Mouse (Mus musculus) liver, embryonic 14.5 days (tissue): ENCODE measurements at regions not wholly inside any gene's neighbourhood (a gene's known extent, or its start where the extent isn't known, plus 50 kb on each side); places are given as distances from the start of the nearest gene placed in this dataset.

Experiments used
- ATAC-seq: fragments of 200-750 bp; cut with Nextera tagmentation; 2 replicates; pipeline ENCODE4 v1.8.0; 2017; ENCODE audit warnings: moderate number of reproducible peaks, mild to moderate bottlenecking, moderate library complexity; ENCODE audit not compliant: insufficient read depth
- DNase-seq, 3 experiments: peaks; one replicate each; pipeline ENCODE4 v3.0.0-alpha.2; 2012 to 2013; ENCODE audit warnings: low read depth in 3 of 3, low spot score in 3 of 3
- H3K27ac ChIP-seq: fragments of 300-500 bp; sonication (generic); 2 replicates; pipeline ENCODE4 v1.5.1; 2014; ENCODE audit warnings: moderate library complexity, mild to moderate bottlenecking, control low read depth, inconsistent platforms
- H3K27me3 ChIP-seq: fragments of 300-500 bp; sonication (generic); 2 replicates; pipeline ENCODE4 v1.6.1; 2014; ENCODE audit warnings: mild to moderate bottlenecking, low read length, moderate library complexity; ENCODE audit not compliant: control insufficient read depth, insufficient read depth
- H3K36me3 ChIP-seq: fragments of 300-500 bp; sonication (generic); replicated peaks from 2 replicates; pipeline ENCODE4 v1.6.1; 2014; ENCODE audit warnings: low read depth; ENCODE audit not compliant: control insufficient read depth, insufficient read depth
- H3K4me1 ChIP-seq, 2 experiments: fragments of 200-500 bp in 1 of 2; fragments of 300-500 bp in 1 of 2; sonication (generic) in 1 of 2; replicated peaks; 2 replicates each; pipeline ENCODE4 v1.6.1; 2012 to 2014; ENCODE audit warnings: antibody characterized with exemption in 1 of 2, inconsistent platforms in 1 of 2, low read length in 1 of 2; ENCODE audit not compliant: control insufficient read depth in 2 of 2, insufficient read depth in 2 of 2
- H3K4me2 ChIP-seq: fragments of 300-500 bp; sonication (generic); 2 replicates; pipeline ENCODE4 v1.6.1; 2014; ENCODE audit warnings: low read depth, mild to moderate bottlenecking, control low read depth, moderate library complexity
- H3K4me3 ChIP-seq, 2 experiments: fragments of 200-500 bp in 1 of 2; fragments of 300-500 bp in 1 of 2; sonication (generic) in 1 of 2; 2 replicates each; pipeline ENCODE4 v1.5.1; 2012 to 2014; ENCODE audit warnings: low read depth in 2 of 2, low read length in 2 of 2, mild to moderate bottlenecking in 2 of 2, control low read depth in 1 of 2, inconsistent platforms in 1 of 2, moderate library complexity in 1 of 2; ENCODE audit not compliant: insufficient read depth in 1 of 2
- H3K9ac ChIP-seq: fragments of 300-500 bp; sonication (generic); replicated peaks from 2 replicates; pipeline ENCODE4 v1.6.1; 2014; ENCODE audit warnings: mild to moderate bottlenecking, control low read depth, moderate library complexity
- H3K9me3 ChIP-seq: fragments of 300-500 bp; sonication (generic); 2 replicates; pipeline ENCODE4 v1.6.1; 2016; ENCODE audit warnings: low read length, mixed read lengths; ENCODE audit not compliant: control insufficient read depth
- CTCF ChIP-seq: IDR thresholded peaks from 2 replicates; pipeline ENCODE4 v1.5.1; 2016; ENCODE audit warnings: antibody characterized with exemption, low read depth, control low read depth
- EP300 ChIP-seq: IDR thresholded peaks from 2 replicates; pipeline ENCODE4 v1.6.1; 2016; ENCODE audit warnings: antibody characterized with exemption, low read depth
- WGBS: fragments of 180-500 bp; shearing (Covaris S2); extraction: QIAGEN DNeasy Blood & Tissue Kit; methylation state at CpG from one replicate; pipeline ENCODE4 v1.1.7; 2014; ENCODE audit not compliant: insufficient replicate concordance; 5-methylcytosine and 5-hydroxymethylcytosine counted together

- no peaks in the 10 kb centered on the region for H3K9me3 ChIP-seq
- ATAC-seq (no peak), DNase-seq (no peak)
- H3K4me2 ChIP-seq: no peak overlapping the region
- H3K27ac ChIP-seq: no peak overlapping the region
- H3K36me3 ChIP-seq: no peaks in the 10 kb centered on the region
- H3K9ac ChIP-seq: no peak overlapping the region
- H3K4me3 ChIP-seq: no peak overlapping the region
- WGBS: 49% methylated on average over 2 of the region's 2 CpGs
- no peaks in the 10 kb centered on the region for H3K27me3 ChIP-seq
- no peak for TF ChIP-seq CTCF
- no peaks in the 10 kb centered on the region for H3K4me1 ChIP-seq
Measured at GRCm38 (mm10) chr1:83665326-83665725, 257.3 kb upstream of the Sphkap start.

DNA sequence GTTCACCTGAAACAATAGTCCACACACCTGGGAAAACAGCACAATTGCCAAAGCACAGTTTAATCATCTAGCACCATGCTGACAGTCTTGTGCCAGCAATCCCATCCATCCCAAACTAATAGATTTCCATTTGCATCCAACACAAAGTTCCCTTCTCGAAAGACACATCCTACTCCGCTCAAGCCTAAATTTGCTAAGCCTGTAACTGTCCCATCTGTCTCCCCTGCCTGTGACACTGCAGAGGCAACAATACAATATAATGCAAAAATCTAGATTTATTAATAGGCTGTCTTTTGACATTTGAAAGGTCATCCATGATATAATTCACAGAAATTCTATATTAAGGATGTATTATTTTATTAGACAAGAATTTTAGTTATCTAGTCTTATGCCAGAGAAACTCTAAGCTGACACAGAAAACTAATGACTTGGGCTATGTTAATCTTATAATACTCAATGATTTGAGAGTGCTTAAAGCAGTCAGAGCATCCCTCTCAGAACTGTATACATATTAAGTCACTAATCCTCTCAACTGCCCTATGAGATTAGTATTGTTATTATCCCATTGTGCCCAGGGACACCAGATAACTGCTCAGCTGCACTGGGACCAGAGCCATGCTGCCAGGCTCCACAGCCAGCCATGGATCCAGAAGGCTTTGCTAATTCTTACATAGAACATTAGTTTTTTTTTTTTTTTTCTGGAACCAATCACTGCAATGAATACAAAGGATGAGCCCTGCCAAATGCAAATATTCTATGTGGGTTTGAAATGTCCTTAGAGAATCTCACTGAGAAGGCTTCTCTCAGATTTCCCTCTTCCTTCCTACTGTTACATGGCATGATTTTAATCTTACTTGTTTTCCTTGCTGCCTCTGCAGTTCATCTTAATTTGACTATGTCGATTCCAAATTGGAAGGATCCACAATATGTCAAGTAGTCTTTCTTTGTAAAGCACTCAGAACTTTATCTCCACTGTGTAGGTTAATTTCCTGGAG is 254.1 kb upstream of the Sphkap start:
- TF ChIP-seq EP300 (no peak), CTCF (no peak)
- Histone ChIP-seq H3K9me3 (no peaks in the 10 kb centered on the region), H3K27ac (no peak overlapping the region), H3K36me3 (no peaks in the 10 kb centered on the region), H3K4me2 (no peak overlapping the region), H3K27me3 (no peaks in the 10 kb centered on the region), H3K4me3 (no peak overlapping the region), H3K9ac (no peak overlapping the region), H3K4me1 (no peaks in the 10 kb centered on the region)
- DNase-seq: no peak
- ATAC-seq: no peak
- WGBS: 59% methylated on average over 3 of the region's 3 CpGs

- H3K27me3 ChIP-seq: no peaks in the 10 kb centered on the region
- no peak for ATAC-seq
Measured at GRCm38 (mm10) chr1:83653661-83654060, 245.7 kb upstream of the Sphkap start.

GRCm38 (mm10) chr1:83645606-83646005 is 237.6 kb upstream of the Sphkap start:
- no peak for ATAC-seq
- WGBS: 51% methylated on average over 1 of the region's 1 CpGs
- TF ChIP-seq EP300: no peak
- no peaks in the 10 kb centered on the region for H3K36me3 ChIP-seq
- no peak overlapping the region for H3K27ac ChIP-seq
- H3K9ac ChIP-seq: no peak overlapping the region
- no peaks in the 10 kb centered on the region for H3K9me3 ChIP-seq
- H3K4me3 ChIP-seq: no peak overlapping the region
- H3K4me2 ChIP-seq: no peak overlapping the region
- no peak for DNase-seq
- no peaks in the 10 kb centered on the region for H3K4me1 ChIP-seq
- H3K27me3 ChIP-seq: no peaks in the 10 kb centered on the region

More at GRCm38 (mm10) chr1:83653661-83654060, 245.7 kb upstream of the Sphkap start:
- Histone ChIP-seq H3K27ac (no peak overlapping the region), H3K36me3 (no peaks in the 10 kb centered on the region), H3K4me2 (no peak overlapping the region), H3K9ac (no peak overlapping the region), H3K9me3 (no peaks in the 10 kb centered on the region), H3K4me1 (no peaks in the 10 kb centered on the region), H3K4me3 (no peak overlapping the region)
- 65% methylated on average over 2 of the region's 2 CpGs for WGBS
- TF ChIP-seq CTCF (no peak), EP300 (no peak)
- DNase-seq: no peak

- no peak for ATAC-seq
- Histone ChIP-seq H3K27me3 (no peaks in the 10 kb centered on the region), H3K9ac (no peak overlapping the region), H3K9me3 (no peaks in the 10 kb centered on the region), H3K4me2 (no peak overlapping the region), H3K27ac (no peak overlapping the region), H3K4me1 (no peaks in the 10 kb centered on the region), H3K36me3 (no peaks in the 10 kb centered on the region), H3K4me3 (no peak overlapping the region)
- TF ChIP-seq EP300: no peak
- DNase-seq: no peak
Measured at GRCm38 (mm10) chr1:83642656-83643055, 234.7 kb upstream of the Sphkap start.
